Comparison of ENCODE assay signal across 26 mouse cellular contexts in the genomic region with DNA sequence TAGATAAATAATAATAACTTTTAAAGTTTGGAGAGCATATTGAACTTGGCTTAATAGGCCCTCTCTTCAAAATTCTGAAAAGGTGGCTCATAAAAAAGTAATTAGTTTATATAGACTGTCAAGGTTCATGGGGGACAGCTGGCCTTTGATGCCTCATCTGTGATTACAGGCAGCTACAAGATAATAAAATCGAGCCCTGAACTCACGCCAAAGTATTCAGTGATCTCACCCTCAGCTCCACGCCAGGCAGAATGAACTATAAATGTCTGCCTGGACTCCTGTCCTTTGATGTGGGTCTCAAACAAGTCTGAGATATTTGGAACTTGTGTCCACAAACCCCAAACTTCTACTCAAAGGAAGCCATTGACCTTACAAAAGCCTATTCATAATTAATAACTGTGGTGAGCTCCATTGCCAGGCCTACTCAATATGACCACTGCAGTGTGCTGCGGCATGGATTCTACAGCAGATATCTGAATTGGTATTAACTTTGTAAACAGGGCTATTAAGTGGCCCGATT.
DNase-seq lines count a peak whose midpoint lies in the region; ATAC-seq and TF ChIP-seq lines count a peak whose summit lies in the region.
"Had no signal": no experiment of that assay in that cellular context is flagged by ENCODE, and none has a peak within 500 bp of the region (broad histone marks: within the 10 kb centered on the region; RNA-seq: fewer than 3 reads in every experiment).

No protein-coding gene starts in this region.

- TF ChIP-seq POLR2A in limb, embryonic 14.5 days (IDR thresholded peaks at IDR 0.05; ENCODE audit: borderline replicate concordance, extremely low read depth, insufficient read depth, insufficient read length) = no peak
- no peak for TF ChIP-seq POLR2A in heart, adult 2 months (IDR thresholded peaks at IDR 0.05; ENCODE audit: insufficient read depth, low read depth, low read length)

- H3K36me3 ChIP-seq in limb, embryonic 13.5 days = no peaks in the 10 kb centered on the region
- no peaks in the 10 kb centered on the region for H3K36me3 ChIP-seq in limb, embryonic 10.5 days
- H3K36me3 ChIP-seq in limb, embryonic 14.5 days (ENCODE audit: control insufficient read depth, insufficient read depth, low read length) = no peaks in the 10 kb centered on the region
- no peaks in the 10 kb centered on the region for H3K36me3 ChIP-seq in heart, adult 2 months (ENCODE audit: control insufficient read depth, insufficient read depth, low read length)
- H3K36me3 ChIP-seq: embryonic facial prominence, embryonic 12.5 days; embryonic facial prominence, embryonic 15.5 days; forebrain, embryonic 12.5 days; forebrain, embryonic 15.5 days; G1E; heart, embryonic 12.5 days; heart, embryonic 15.5 days; hindbrain, embryonic 10.5 days; hindbrain, embryonic 13.5 days; intestine, embryonic 15.5 days had no signal

- intact Hi-C loops in heart, adult 2 months (cut with DNase I) = no loop called here

- DNase-seq in adrenal gland, adult 8-10 months = peak; percentile 11
- no peak for DNase-seq in adrenal gland, postnatal 25 days
- no peak for DNase-seq in limb, embryonic 10.5 days (ENCODE audit: low spot score)
- peak; percentile 71 for DNase-seq in limb, embryonic 14.5 days (ENCODE audit: low spot score)
- no peak for DNase-seq in left cerebral cortex, adult 11 months (ENCODE audit: low spot score)
- DNase-seq in heart, adult 2 months = no peak
- DNase-seq: B cell, adult 2 months; cerebellum, adult 9-10 months; cerebellum, postnatal 14 days; gastrocnemius, postnatal 25 days; heart, postnatal 10 days; heart, postnatal 36 days; kidney, adult 11 months had no signal

- 39% methylated on average over 5 of the region's 5 CpGs for WGBS in limb, embryonic 13.5 days
- WGBS in limb, embryonic 10.5 days = 83% methylated on average over 5 of the region's 5 CpGs
- whole genome bisulfite sequencing in limb, embryonic 14.5 days = 45% methylated on average over 5 of the region's 5 CpGs
- 52% methylated on average over 5 of the region's 5 CpGs for WGBS in heart, adult 2 months

- H3K4me3 ChIP-seq in limb, embryonic 13.5 days = no peak overlapping the region
- H3K4me3 ChIP-seq in limb, embryonic 10.5 days = no peak overlapping the region
- H3K4me3 ChIP-seq in limb, embryonic 14.5 days (replicated peaks; ENCODE audit: low read length) = no peak overlapping the region
- no peak overlapping the region for H3K4me3 ChIP-seq in heart, adult 2 months
- H3K4me3 ChIP-seq: embryonic facial prominence, embryonic 12.5 days; embryonic facial prominence, embryonic 15.5 days; forebrain, embryonic 12.5 days; forebrain, embryonic 15.5 days; heart, embryonic 12.5 days; heart, embryonic 15.5 days; hindbrain, embryonic 10.5 days; hindbrain, embryonic 13.5 days; intestine, embryonic 15.5 days had no signal

- H3K27me3 ChIP-seq in limb, embryonic 13.5 days = 0 out of 2 replicates have a peak, but pooled peaks cover 13% of the 10 kb centered on the region
- no peaks in the 10 kb centered on the region for H3K27me3 ChIP-seq in limb, embryonic 10.5 days (ENCODE audit: low read depth, poor library complexity, severe bottlenecking)
- H3K27me3 ChIP-seq in limb, embryonic 14.5 days (ENCODE audit: control insufficient read depth, insufficient read depth, low read length) = no peaks in the 10 kb centered on the region
- H3K27me3 ChIP-seq in heart, adult 2 months (ENCODE audit: control insufficient read depth, insufficient read depth, low read length) = no peaks in the 10 kb centered on the region
- H3K27me3 ChIP-seq: CH12.LX; embryonic facial prominence, embryonic 12.5 days; embryonic facial prominence, embryonic 15.5 days; forebrain, embryonic 12.5 days; forebrain, embryonic 15.5 days; heart, embryonic 12.5 days; heart, embryonic 15.5 days; hindbrain, embryonic 13.5 days; intestine, embryonic 15.5 days had no signal

- H3K4me1 ChIP-seq in limb, embryonic 13.5 days = peaks cover 28% of the 10 kb centered on the region
- peaks cover 21% of the 10 kb centered on the region for H3K4me1 ChIP-seq in limb, embryonic 10.5 days
- H3K4me1 ChIP-seq in limb, embryonic 14.5 days (ENCODE audit: control insufficient read depth, insufficient read depth, low read length) = peaks cover 20% of the 10 kb centered on the region
- H3K4me1 ChIP-seq in heart, adult 2 months (ENCODE audit: control insufficient read depth, insufficient read depth, low read length) = no peaks in the 10 kb centered on the region
- H3K4me1 ChIP-seq: embryonic facial prominence, embryonic 15.5 days; forebrain, embryonic 12.5 days; forebrain, embryonic 15.5 days; hindbrain, embryonic 10.5 days; hindbrain, embryonic 13.5 days; intestine, embryonic 15.5 days had no signal

- H3K79me2 ChIP-seq in heart, adult 2 months (replicated peaks; ENCODE audit: control insufficient read depth, insufficient read depth, low read length) = no peaks in the 10 kb centered on the region

- H3K9ac ChIP-seq in limb, embryonic 13.5 days = no peak overlapping the region
- no peak overlapping the region for H3K9ac ChIP-seq in limb, embryonic 14.5 days (ENCODE audit: low read depth, low read length, severe bottlenecking)
- no peak overlapping the region for H3K9ac ChIP-seq in heart, adult 2 months (ENCODE audit: low read depth, low read length)
- H3K9ac ChIP-seq: embryonic facial prominence, embryonic 12.5 days; embryonic facial prominence, embryonic 15.5 days; forebrain, embryonic 12.5 days; forebrain, embryonic 15.5 days; heart, embryonic 12.5 days; heart, embryonic 15.5 days; hindbrain, embryonic 13.5 days; intestine, embryonic 15.5 days had no signal

- TF ChIP-seq EP300 in heart, adult 2 months (IDR thresholded peaks at IDR 0.05; ENCODE audit: insufficient read depth, low read depth, low read length) = no peak

- no peak for TF ChIP-seq CTCF in heart, adult 2 months (IDR thresholded peaks at IDR 0.05)

- no peak overlapping the region for H3K27ac ChIP-seq in limb, embryonic 13.5 days
- no peak overlapping the region for H3K27ac ChIP-seq in limb, embryonic 10.5 days
- H3K27ac ChIP-seq in limb, embryonic 14.5 days (replicated peaks; ENCODE audit: low read depth, low read length) = no peak overlapping the region
- H3K27ac ChIP-seq in heart, adult 2 months = no peak overlapping the region
- H3K27ac ChIP-seq: embryonic facial prominence, embryonic 12.5 days; embryonic facial prominence, embryonic 15.5 days; forebrain, embryonic 12.5 days; forebrain, embryonic 15.5 days; heart, embryonic 15.5 days; hindbrain, embryonic 10.5 days; hindbrain, embryonic 13.5 days; intestine, embryonic 15.5 days had no signal

- H3K4me2 ChIP-seq in limb, embryonic 13.5 days (replicated peaks) = no peak overlapping the region
- no peak overlapping the region for H3K4me2 ChIP-seq in limb, embryonic 14.5 days (replicated peaks; ENCODE audit: low read depth, low read length, severe bottlenecking)
- H3K4me2 ChIP-seq: embryonic facial prominence, embryonic 12.5 days; embryonic facial prominence, embryonic 15.5 days; forebrain, embryonic 12.5 days; forebrain, embryonic 15.5 days; heart, embryonic 12.5 days; heart, embryonic 15.5 days; hindbrain, embryonic 13.5 days; intestine, embryonic 15.5 days had no signal

- 0 out of 2 replicates have a peak, but pooled peaks have one; percentile 12 for ATAC-seq in limb, embryonic 13.5 days (ENCODE audit: low FRiP score, low read depth)
- ATAC-seq in limb, embryonic 14.5 days (ENCODE audit: low FRiP score, low read depth) = no peak
- ATAC-seq: forebrain, embryonic 15.5 days; hindbrain, embryonic 16.5 days; intestine, embryonic 15.5 days had no signal

- H3K9me3 ChIP-seq in limb, embryonic 13.5 days = no peaks in the 10 kb centered on the region
- no peaks in the 10 kb centered on the region for H3K9me3 ChIP-seq in limb, embryonic 10.5 days (replicated peaks)
- H3K9me3 ChIP-seq in limb, embryonic 14.5 days (ENCODE audit: control insufficient read depth, low read length) = no peaks in the 10 kb centered on the region
- H3K9me3 ChIP-seq: embryonic facial prominence, embryonic 12.5 days; embryonic facial prominence, embryonic 15.5 days; forebrain, embryonic 12.5 days; forebrain, embryonic 15.5 days; heart, embryonic 12.5 days; heart, embryonic 15.5 days; hindbrain, embryonic 10.5 days; hindbrain, embryonic 13.5 days; intestine, embryonic 15.5 days had no signal

Comparison
In these comparisons a context has a peak if more than half of its experiments do, and no peak if none do; other contexts are left out.
1. DNase-seq: peak in adrenal gland, adult 8-10 months (single experiment) and limb, embryonic 14.5 days (single experiment); none in adrenal gland, postnatal 25 days (single experiment), limb, embryonic 10.5 days (single experiment), left cerebral cortex, adult 11 months (single experiment) and heart, adult 2 months (0 of 2).